25 mouse cellular contexts compared by ENCODE assay signal in the genomic region with DNA sequence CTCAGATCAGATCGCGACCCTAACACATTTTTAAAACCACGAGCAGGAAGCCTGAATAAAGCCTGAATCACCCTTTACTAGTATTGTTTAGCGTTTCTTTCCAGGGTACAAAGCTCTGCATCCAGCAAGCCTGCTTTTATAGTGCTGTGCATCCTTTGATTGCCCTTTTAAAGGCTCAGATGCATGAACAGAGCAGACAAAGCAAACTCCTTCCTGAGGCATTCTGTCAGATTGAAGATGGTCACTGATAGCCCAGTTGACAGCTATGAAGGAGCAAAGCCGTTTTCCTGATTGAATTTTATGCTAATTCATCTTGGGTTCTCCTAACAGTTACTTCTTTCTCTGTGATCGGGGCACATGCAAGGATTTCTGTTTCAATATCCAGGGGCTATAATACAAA.
DNase-seq lines count a peak whose midpoint lies in the region; ATAC-seq lines count a peak whose summit lies in the region.
"Had no signal": no experiment of that assay in that cellular context is flagged by ENCODE, and none has a peak within 500 bp of the region (broad histone marks: within the 10 kb centered on the region; RNA-seq: fewer than 3 reads in every experiment).

No protein-coding gene starts in this region.

- WGBS in forebrain, embryonic 13.5 days: 33% methylated on average over 6 of the region's 6 CpGs
- WGBS in forebrain, embryonic 12.5 days: 32% methylated on average over 6 of the region's 6 CpGs
- WGBS in midbrain, embryonic 13.5 days: 23% methylated on average over 6 of the region's 6 CpGs
- 28% methylated on average over 6 of the region's 6 CpGs for WGBS in neural tube, embryonic 15.5 days

- H3K4me3 ChIP-seq in forebrain, embryonic 13.5 days: no peak overlapping the region
- H3K4me3 ChIP-seq in forebrain, embryonic 12.5 days (replicated peaks): no peak overlapping the region
- no peak overlapping the region; the same call in 1 of the 2 replicates for H3K4me3 ChIP-seq in midbrain, embryonic 13.5 days (replicated peaks)
- no peak overlapping the region for H3K4me3 ChIP-seq in neural tube, embryonic 15.5 days (replicated peaks)
- H3K4me3 ChIP-seq: erythroblast, embryonic 14.5 days; hindbrain, embryonic 15.5 days; intestine, embryonic 15.5 days; myocyte had no signal

- peak; percentile 4 for DNase-seq in retina, postnatal 1 day
- DNase-seq in retina, embryonic 14.5 days (ENCODE audit: low spot score): no peak
- DNase-seq: adrenal gland, postnatal 10 days; cerebellum, adult 11-12 months; cerebellum, adult 9-11 months; heart, postnatal 14 days; kidney, adult 2 months; liver; lung, adult 2 months; lung, postnatal 14 days; right cerebral cortex, postnatal 4 days; thymus, adult 2 months; thymus, postnatal 36 days had no signal

- no peak overlapping the region for H3K9ac ChIP-seq in forebrain, embryonic 13.5 days
- no peak overlapping the region for H3K9ac ChIP-seq in forebrain, embryonic 12.5 days
- H3K9ac ChIP-seq in midbrain, embryonic 13.5 days (replicated peaks): 0 out of 2 replicates have a peak overlapping the region, but pooled peaks have one; percentile 16
- H3K9ac ChIP-seq in neural tube, embryonic 15.5 days (replicated peaks): no peak overlapping the region
- H3K9ac ChIP-seq: hindbrain, embryonic 15.5 days; intestine, embryonic 15.5 days; liver, embryonic 14.5 days had no signal

- H3K9me3 ChIP-seq in forebrain, embryonic 13.5 days (replicated peaks): no peaks in the 10 kb centered on the region
- H3K9me3 ChIP-seq in forebrain, embryonic 12.5 days: no peaks in the 10 kb centered on the region
- H3K9me3 ChIP-seq in midbrain, embryonic 13.5 days: no peaks in the 10 kb centered on the region
- H3K9me3 ChIP-seq in neural tube, embryonic 15.5 days (replicated peaks): no peaks in the 10 kb centered on the region
- H3K9me3 ChIP-seq: hindbrain, embryonic 15.5 days; intestine, embryonic 15.5 days had no signal

- no peak overlapping the region for H3K27ac ChIP-seq in forebrain, embryonic 13.5 days
- no peak overlapping the region for H3K27ac ChIP-seq in forebrain, embryonic 12.5 days
- H3K27ac ChIP-seq in midbrain, embryonic 13.5 days: no peak overlapping the region
- no peak overlapping the region for H3K27ac ChIP-seq in neural tube, embryonic 15.5 days (replicated peaks)
- H3K27ac ChIP-seq: hindbrain, embryonic 15.5 days; intestine, embryonic 15.5 days; liver, embryonic 14.5 days had no signal

- H3K27me3 ChIP-seq in forebrain, embryonic 13.5 days: no peaks in the 10 kb centered on the region
- H3K27me3 ChIP-seq in forebrain, embryonic 12.5 days: no peaks in the 10 kb centered on the region
- H3K27me3 ChIP-seq in midbrain, embryonic 13.5 days: no peaks in the 10 kb centered on the region
- no peaks in the 10 kb centered on the region for H3K27me3 ChIP-seq in neural tube, embryonic 15.5 days (replicated peaks)
- H3K27me3 ChIP-seq: hindbrain, embryonic 15.5 days; intestine, embryonic 15.5 days; Patski had no signal

- no peaks in the 10 kb centered on the region for H3K36me3 ChIP-seq in forebrain, embryonic 13.5 days (ENCODE audit: poor library complexity, severe bottlenecking)
- H3K36me3 ChIP-seq in forebrain, embryonic 12.5 days (replicated peaks): no peaks in the 10 kb centered on the region
- H3K36me3 ChIP-seq in midbrain, embryonic 13.5 days: no peaks in the 10 kb centered on the region
- H3K36me3 ChIP-seq in neural tube, embryonic 15.5 days: no peaks in the 10 kb centered on the region
- H3K36me3 ChIP-seq: hindbrain, embryonic 15.5 days; intestine, embryonic 15.5 days had no signal

- peaks cover 6% of the 10 kb centered on the region; the same call in 1 of the 2 replicates for H3K4me1 ChIP-seq in forebrain, embryonic 13.5 days
- no peaks in the 10 kb centered on the region for H3K4me1 ChIP-seq in forebrain, embryonic 12.5 days
- peaks cover 9% of the 10 kb centered on the region; the same call in 1 of the 2 replicates for H3K4me1 ChIP-seq in midbrain, embryonic 13.5 days (replicated peaks)
- 0 out of 2 replicates have a peak, but pooled peaks cover 3% of the 10 kb centered on the region for H3K4me1 ChIP-seq in neural tube, embryonic 15.5 days
- H3K4me1 ChIP-seq: hindbrain, embryonic 15.5 days; intestine, embryonic 15.5 days had no signal

- ATAC-seq in forebrain, embryonic 13.5 days: 0 out of 2 replicates have a peak, but pooled peaks have one; percentile 30
- ATAC-seq in forebrain, embryonic 12.5 days (ENCODE audit: low FRiP score): no peak
- peak; percentile 77 for ATAC-seq in midbrain, embryonic 13.5 days
- ATAC-seq in neural tube, embryonic 15.5 days (ENCODE audit: low FRiP score): no peak
- no peak for ATAC-seq in CD4-positive, CD25-positive, alpha-beta regulatory T cell, adult 4 months
- ATAC-seq in granulocyte monocyte progenitor cell, adult 5-6 weeks (replicated peaks; ENCODE audit: poor library complexity, severe bottlenecking): no peak
- ATAC-seq: intestine, embryonic 15.5 days; Patski had no signal

- H3K4me2 ChIP-seq in forebrain, embryonic 13.5 days: no peak overlapping the region
- no peak overlapping the region for H3K4me2 ChIP-seq in forebrain, embryonic 12.5 days
- peak overlapping the region; percentile 31 for H3K4me2 ChIP-seq in midbrain, embryonic 13.5 days (replicated peaks)
- 0 out of 2 replicates have a peak overlapping the region, but pooled peaks have one; percentile 5 for H3K4me2 ChIP-seq in neural tube, embryonic 15.5 days
- H3K4me2 ChIP-seq: hindbrain, embryonic 15.5 days; intestine, embryonic 15.5 days had no signal

Comparison
In these comparisons a context has a peak if more than half of its experiments do, and no peak if none do; other contexts are left out.
1. ATAC-seq: peak in forebrain, embryonic 13.5 days (single experiment) and midbrain, embryonic 13.5 days (single experiment); none in forebrain, embryonic 12.5 days (single experiment), neural tube, embryonic 15.5 days (single experiment), CD4-positive, CD25-positive, alpha-beta regulatory T cell, adult 4 months (single experiment) and granulocyte monocyte progenitor cell, adult 5-6 weeks (single experiment).
2. H3K4me2 ChIP-seq: peak in midbrain, embryonic 13.5 days (single experiment) and neural tube, embryonic 15.5 days (single experiment); none in forebrain, embryonic 13.5 days (single experiment) and forebrain, embryonic 12.5 days (single experiment).